In genomic region chr7:16254195-16254594, GRCm38 (mm10) we compare ENCODE assay signal across 21 mouse cellular contexts. TPM values are rescaled to one million over a fixed set of nuclear protein-coding genes. Genes with fewer than 3 reads are reported as not detected.
DNase-seq lines count a peak whose midpoint lies in the region; ATAC-seq and TF ChIP-seq lines count a peak whose summit lies in the region.
"Had no signal": no experiment of that assay in that cellular context is flagged by ENCODE, and none has a peak within 500 bp of the region (broad histone marks: within the 10 kb centered on the region; RNA-seq: fewer than 3 reads in every experiment).

No protein-coding gene starts in this region.

- TF ChIP-seq EP300 in MEL (IDR thresholded peaks at IDR 0.05; ENCODE audit: low read depth in 1 of 2, low read length in 2 of 2): no peak

- no peaks in the 10 kb centered on the region for H3K27me3 ChIP-seq in embryonic facial prominence, embryonic 11.5 days (ENCODE audit: control insufficient read depth, insufficient read depth, low read length)
- H3K27me3 ChIP-seq in embryonic facial prominence, embryonic 10.5 days (replicated peaks; ENCODE audit: low read depth, poor library complexity, severe bottlenecking): no peaks in the 10 kb centered on the region
- peaks cover 2 to 4% of the 10 kb centered on the region in 2 experiments; a peak in 3 of 4 replicates for H3K27me3 ChIP-seq in MEL (ENCODE audit: control insufficient read depth in 1 of 2, insufficient read depth in 2 of 2, low read length in 2 of 2)
- H3K27me3 ChIP-seq: heart, embryonic 15.5 days; neural tube, embryonic 12.5 days had no signal

- 0 out of 2 replicates have a peak overlapping the region, but pooled peaks have one; percentile 4 for H3K9ac ChIP-seq in embryonic facial prominence, embryonic 11.5 days (replicated peaks; ENCODE audit: low read length)
- H3K9ac ChIP-seq in MEL (ENCODE audit: control insufficient read depth, low read depth, low read length, poor library complexity, severe bottlenecking): peak overlapping the region; percentile 25; the same call in 1 of the 2 replicates
- H3K9ac ChIP-seq: heart, embryonic 15.5 days; liver, embryonic 14.5 days; neural tube, embryonic 12.5 days had no signal

- WGBS in embryonic facial prominence, embryonic 11.5 days: 69% methylated on average over 4 of the region's 4 CpGs
- 72% methylated on average over 4 of the region's 4 CpGs for WGBS in embryonic facial prominence, embryonic 10.5 days

- no peak for TF ChIP-seq RAD21 in MEL (IDR thresholded peaks at IDR 0.05; ENCODE audit: low read depth, low read length)

- H3K4me3 ChIP-seq in embryonic facial prominence, embryonic 11.5 days (ENCODE audit: low read depth, low read length): no peak overlapping the region
- H3K4me3 ChIP-seq in embryonic facial prominence, embryonic 10.5 days: no peak overlapping the region
- H3K4me3 ChIP-seq in MEL (ENCODE audit: control insufficient read depth in 1 of 2, insufficient read depth in 1 of 2, low read depth in 2 of 2, low read length in 2 of 2): peak overlapping the region in 1 of 2 experiments; percentile 25; a peak in 1 of 4 replicates
- H3K4me3 ChIP-seq: heart, embryonic 15.5 days; midbrain, embryonic 10.5 days; neural tube, embryonic 12.5 days had no signal

- no peak overlapping the region for H3K27ac ChIP-seq in embryonic facial prominence, embryonic 11.5 days (replicated peaks; ENCODE audit: low read depth, low read length)
- H3K27ac ChIP-seq in embryonic facial prominence, embryonic 10.5 days (replicated peaks): no peak overlapping the region
- no peak overlapping the region for H3K27ac ChIP-seq in MEL (ENCODE audit: control insufficient read depth, low read depth, low read length)
- H3K27ac ChIP-seq: heart, embryonic 15.5 days; liver, embryonic 14.5 days; midbrain, embryonic 10.5 days; neural tube, embryonic 12.5 days had no signal

- TF ChIP-seq CTCF in MEL (IDR thresholded peaks at IDR 0.05 in 2 of 3, conservative IDR thresholded peaks at IDR 0.05 in 1 of 3; ENCODE audit: control insufficient read depth in 1 of 3, insufficient read depth in 1 of 3, low read depth in 2 of 3, low read length in 3 of 3, poor library complexity in 1 of 3, severe bottlenecking in 1 of 3): no peak

- no peaks in the 10 kb centered on the region for H3K36me3 ChIP-seq in embryonic facial prominence, embryonic 11.5 days (replicated peaks; ENCODE audit: control insufficient read depth, insufficient read depth, low read depth, low read length)
- H3K36me3 ChIP-seq in embryonic facial prominence, embryonic 10.5 days (replicated peaks): no peaks in the 10 kb centered on the region
- peaks cover 0 to 2% of the 10 kb centered on the region in 2 experiments; a peak in 1 of 4 replicates for H3K36me3 ChIP-seq in MEL (ENCODE audit: control insufficient read depth in 1 of 2, insufficient read depth in 2 of 2, low read length in 2 of 2)
- H3K36me3 ChIP-seq: G1E; heart, embryonic 15.5 days; midbrain, embryonic 10.5 days; neural tube, embryonic 12.5 days had no signal

- DNase-seq in embryonic facial prominence, embryonic 11.5 days (ENCODE audit: low spot score): no peak
- no peak for DNase-seq in embryonic facial prominence, embryonic 10.5 days (ENCODE audit: low spot score)
- DNase-seq in 3134 (ENCODE audit: extremely low read depth, insufficient read length, low spot score) (peak; percentile 31), MEL (ENCODE audit: low read depth, low spot score) (peak; percentile 28)
- no peak for DNase-seq in right cerebral cortex, postnatal 25 days
- no peak for DNase-seq in layer of hippocampus, postnatal 10 days (ENCODE audit: low spot score in 2 of 2)
- DNase-seq in frontal cortex, postnatal 25 days (ENCODE audit: low spot score in 2 of 2): no peak
- DNase-seq: cerebellum, adult 9-11 months; kidney, adult 9 months; kidney, postnatal 4 days; layer of hippocampus, postnatal 36 days; left cerebral cortex, postnatal 4 days; lung, postnatal 10 days; thymus, postnatal 25 days had no signal

- no peak overlapping the region for H3K4me2 ChIP-seq in embryonic facial prominence, embryonic 11.5 days (ENCODE audit: low read depth, low read length)
- H3K4me2 ChIP-seq: heart, embryonic 15.5 days; neural tube, embryonic 12.5 days had no signal

- H3K4me1 ChIP-seq in embryonic facial prominence, embryonic 11.5 days (ENCODE audit: control insufficient read depth, insufficient read depth, low read length): no peaks in the 10 kb centered on the region
- no peaks in the 10 kb centered on the region for H3K4me1 ChIP-seq in embryonic facial prominence, embryonic 10.5 days
- H3K4me1 ChIP-seq in MEL (ENCODE audit: control insufficient read depth in 1 of 2, insufficient read depth in 2 of 2, low read length in 2 of 2): peaks cover 0 to 2% of the 10 kb centered on the region in 2 experiments; a peak in 1 of 4 replicates
- H3K4me1 ChIP-seq: heart, embryonic 15.5 days; midbrain, embryonic 10.5 days; neural tube, embryonic 12.5 days had no signal

- TF ChIP-seq POLR2A in MEL (IDR thresholded peaks at IDR 0.05; ENCODE audit: control insufficient read depth in 1 of 2, insufficient read depth in 1 of 2, low read depth in 1 of 2, low read length in 2 of 2, poor library complexity in 1 of 2): no peak

- H3K9me3 ChIP-seq in embryonic facial prominence, embryonic 11.5 days (replicated peaks; ENCODE audit: control insufficient read depth, low read length): no peaks in the 10 kb centered on the region
- no peaks in the 10 kb centered on the region for H3K9me3 ChIP-seq in embryonic facial prominence, embryonic 10.5 days
- no peaks in the 10 kb centered on the region for H3K9me3 ChIP-seq in MEL (replicated peaks; ENCODE audit: insufficient read depth, low read length)
- H3K9me3 ChIP-seq: G1E; heart, embryonic 15.5 days; midbrain, embryonic 10.5 days; neural tube, embryonic 12.5 days had no signal

- no peaks in the 10 kb centered on the region for H3K79me2 ChIP-seq in MEL (ENCODE audit: control insufficient read depth, insufficient read depth, low read length, poor library complexity)

- ATAC-seq in embryonic facial prominence, embryonic 11.5 days (replicated peaks; ENCODE audit: insufficient number of reproducible peaks, low FRiP score, low TSS enrichment, low read depth): no peak
- peak; percentile 19 to 44 for ATAC-seq in hematopoietic stem cell, adult 5-6 weeks (replicated peaks in 1 of 2; ENCODE audit: insufficient read depth in 1 of 2, low FRiP score in 2 of 2, low TSS enrichment in 1 of 2, low read depth in 1 of 2, poor library complexity in 2 of 2, severe bottlenecking in 2 of 2)
- ATAC-seq: forebrain, embryonic 14.5 days had no signal

TF ChIP-seq in MEL, 35 proteins besides CTCF, POLR2A, EP300 and RAD21 (continues in another document):
- TF ChIP-seq POLR2AphosphoS5 (IDR thresholded peaks at IDR 0.05; ENCODE audit: borderline replicate concordance, low read depth, low read length): no peak
- no peak for TF ChIP-seq MYB (IDR thresholded peaks at IDR 0.05; ENCODE audit: low read depth, low read length)
- no peak for TF ChIP-seq TBP (IDR thresholded peaks at IDR 0.05; ENCODE audit: low read depth, low read length)
- TF ChIP-seq TAL1 (IDR thresholded peaks at IDR 0.05; ENCODE audit: low read length): no peak

RNA-seq across cellular contexts. Expression of gene C5ar1, which starts 5.1 kb away (rescaled TPM):
- polyA plus RNA-seq in embryonic facial prominence, embryonic 11.5 days (2014; fragmentation: Nextera tagmentation; extraction: Ambion mirVana): 0.71 and 1.00 TPM in 2 replicates
- 0.54 and 0.64 TPM in 2 replicates for polyA plus RNA-seq in embryonic facial prominence, embryonic 10.5 days (2016; fragmentation: Nextera tagmentation; extraction: Ambion mirVana)
- not detected in 2 replicates for total RNA-seq in MEL (2012; rRNA removed)
- not detected for polyA plus RNA-seq in MEL (2012; ENCODE audit: insufficient read depth in 1 of 2, insufficient read length in 2 of 2, low read depth in 1 of 2, low replicate concordance in 2 of 2, missing spikeins in 1 of 2)
- total RNA-seq in hematopoietic stem cell, adult 5-6 weeks (2017): 4.1 and 5.1 TPM in 2 replicates
- 1 to 10 TPM; 1.1 to 1.3 TPM for total RNA-seq in layer of hippocampus, postnatal 10 days (2021)
- polyA plus RNA-seq: G1E had no signal

RNA-seq across cellular contexts. Expression of gene C5ar2, which starts 10.2 kb away (rescaled TPM):
- polyA plus RNA-seq in embryonic facial prominence, embryonic 11.5 days (2014; fragmentation: Nextera tagmentation; extraction: Ambion mirVana): 0.14 TPM in 1 of 2 replicates, not detected in the other
- polyA plus RNA-seq in embryonic facial prominence, embryonic 10.5 days (2016; fragmentation: Nextera tagmentation; extraction: Ambion mirVana): 0.05 and 0.09 TPM in 2 replicates
- 0.92 and 1.7 TPM in 2 replicates for total RNA-seq in MEL (2012; rRNA removed)
- polyA plus RNA-seq in MEL (2012; ENCODE audit: insufficient read depth in 1 of 2, insufficient read length in 2 of 2, low read depth in 1 of 2, low replicate concordance in 2 of 2, missing spikeins in 1 of 2): under 1 TPM in 1 of 2 experiments, not detected in 1; 0.49 TPM
- total RNA-seq in hematopoietic stem cell, adult 5-6 weeks (2017): 1.2 and 1.3 TPM in 2 replicates
- total RNA-seq in layer of hippocampus, postnatal 10 days (2021): under 1 TPM; 0.33 to 0.37 TPM
- polyA plus RNA-seq: forebrain, embryonic 14.5 days had no signal

RNA-seq across cellular contexts. Expression of gene Inafm1, which starts 19.2 kb away (rescaled TPM):
- polyA plus RNA-seq in embryonic facial prominence, embryonic 11.5 days (2014; fragmentation: Nextera tagmentation; extraction: Ambion mirVana): 9.3 TPM in 2 replicates
- 5.9 and 9.1 TPM in 2 replicates for polyA plus RNA-seq in embryonic facial prominence, embryonic 10.5 days (2016; fragmentation: Nextera tagmentation; extraction: Ambion mirVana)
- 38.0 and 50.7 TPM in 2 replicates for total RNA-seq in MEL (2012; rRNA removed)
- 10 to 100 TPM in 1 of 2 experiments, not detected in 1; 87.6 TPM for polyA plus RNA-seq in MEL (2012; ENCODE audit: insufficient read depth in 1 of 2, insufficient read length in 2 of 2, low read depth in 1 of 2, low replicate concordance in 2 of 2, missing spikeins in 1 of 2)
- total RNA-seq in hematopoietic stem cell, adult 5-6 weeks (2017): 14.0 and 14.3 TPM in 2 replicates
- total RNA-seq in layer of hippocampus, postnatal 10 days (2021): 10 to 100 TPM; 35.4 to 35.8 TPM

RNA-seq across cellular contexts. Expression of gene Dhx34, which starts 32.4 kb away (rescaled TPM):
- 6.6 and 9.9 TPM in 2 replicates for polyA plus RNA-seq in embryonic facial prominence, embryonic 11.5 days (2014; fragmentation: Nextera tagmentation; extraction: Ambion mirVana)
- polyA plus RNA-seq in embryonic facial prominence, embryonic 10.5 days (2016; fragmentation: Nextera tagmentation; extraction: Ambion mirVana): 19.0 and 20.1 TPM in 2 replicates
- 5.8 and 6.0 TPM in 2 replicates for total RNA-seq in MEL (2012; rRNA removed)
- polyA plus RNA-seq in MEL (2012; ENCODE audit: insufficient read depth in 1 of 2, insufficient read length in 2 of 2, low read depth in 1 of 2, low replicate concordance in 2 of 2, missing spikeins in 1 of 2): 10 to 100 TPM in 1 of 2 experiments, not detected in 1; 13.6 TPM
- 8.8 and 9.7 TPM in 2 replicates for total RNA-seq in hematopoietic stem cell, adult 5-6 weeks (2017)
- 10 to 100 TPM; 10.8 to 11.3 TPM for total RNA-seq in layer of hippocampus, postnatal 10 days (2021)

RNA-seq across cellular contexts. Expression of gene Ccdc9, which starts 32.4 kb away (rescaled TPM):
- polyA plus RNA-seq in embryonic facial prominence, embryonic 11.5 days (2014; fragmentation: Nextera tagmentation; extraction: Ambion mirVana): 16.2 and 16.7 TPM in 2 replicates
- 27.1 and 27.5 TPM in 2 replicates for polyA plus RNA-seq in embryonic facial prominence, embryonic 10.5 days (2016; fragmentation: Nextera tagmentation; extraction: Ambion mirVana)
- 57.4 and 63.6 TPM in 2 replicates for total RNA-seq in MEL (2012; rRNA removed)
- polyA plus RNA-seq in MEL (2012; ENCODE audit: insufficient read depth in 1 of 2, insufficient read length in 2 of 2, low read depth in 1 of 2, low replicate concordance in 2 of 2, missing spikeins in 1 of 2): 10 to 100 TPM in 1 of 2 experiments, not detected in 1; 97.1 TPM
- total RNA-seq in hematopoietic stem cell, adult 5-6 weeks (2017): 80.8 and 153 TPM in 2 replicates
- total RNA-seq in layer of hippocampus, postnatal 10 days (2021): 10 to 100 TPM; 81.4 to 98.8 TPM

Comparison
In these comparisons a context has a peak if more than half of its experiments do, and no peak if none do; other contexts are left out.
1. DNase-seq: peak in 3134 (single experiment) and MEL (single experiment); none in embryonic facial prominence, embryonic 11.5 days (single experiment), embryonic facial prominence, embryonic 10.5 days (single experiment), right cerebral cortex, postnatal 25 days (single experiment), layer of hippocampus, postnatal 10 days (0 of 2) and frontal cortex, postnatal 25 days (0 of 2).